Mouse (Mus musculus): ENCODE results near the gene Htr1f.

GRCm38 (mm10) chr16:64875822-64876221 lies 229.8 kb downstream of the Htr1f start:
- TF ChIP-seq CEBPB (IDR thresholded peaks at IDR 0.05; ENCODE audit: low read depth): no peak
- no peak for TF ChIP-seq MYOG (IDR thresholded peaks at IDR 0.05; ENCODE audit: control insufficient read depth, extremely low read depth, insufficient read length)

Data from C2C12 (cell line).